Mouse (Mus musculus) neural tube, embryonic 13.5 days (tissue): ENCODE data around the gene Bcl11a. TPM values are rescaled to one million over a fixed set of nuclear protein-coding genes. Genes with fewer than 3 reads are reported as not detected.

Experiments used
- ATAC-seq: fragments of 200-750 bp; cut with Nextera tagmentation; 2 replicates; pipeline ENCODE4 v1.8.0; 2017; ENCODE audit warnings: low read depth, mild to moderate bottlenecking, moderate TSS enrichment, moderate library complexity
- H3K27ac ChIP-seq: fragments of 300-500 bp; sonication (generic); replicated peaks from 2 replicates; pipeline ENCODE4 v1.5.1; 2015; ENCODE audit warnings: moderate library complexity, mild to moderate bottlenecking, inconsistent platforms
- H3K27me3 ChIP-seq: fragments of 300-500 bp; sonication (generic); 2 replicates; pipeline ENCODE4 v1.6.1; 2015; ENCODE audit warnings: mild to moderate bottlenecking, inconsistent platforms
- H3K36me3 ChIP-seq: fragments of 300-500 bp; sonication (generic); 2 replicates; pipeline ENCODE4 v1.6.1; 2015; ENCODE audit warnings: mild to moderate bottlenecking, inconsistent platforms
- H3K4me1 ChIP-seq: fragments of 300-500 bp; sonication (generic); replicated peaks from 2 replicates; pipeline ENCODE4 v1.6.1; 2015; ENCODE audit warnings: inconsistent platforms
- H3K4me2 ChIP-seq: fragments of 300-500 bp; sonication (generic); 2 replicates; pipeline ENCODE4 v1.6.1; 2015; ENCODE audit warnings: inconsistent platforms, mild to moderate bottlenecking, moderate library complexity
- H3K4me3 ChIP-seq: fragments of 300-500 bp; sonication (generic); 2 replicates; pipeline ENCODE4 v1.5.1; 2015; ENCODE audit warnings: mild to moderate bottlenecking, inconsistent platforms
- H3K9ac ChIP-seq: fragments of 300-500 bp; sonication (generic); 2 replicates; pipeline ENCODE4 v1.6.1; 2015; ENCODE audit warnings: moderate library complexity, mild to moderate bottlenecking, inconsistent platforms
- H3K9me3 ChIP-seq: fragments of 300-500 bp; sonication (generic); 2 replicates; pipeline ENCODE4 v1.6.1; 2016; ENCODE audit warnings: inconsistent platforms
- WGBS: fragments of 180-500 bp; shearing (Covaris S2); methylation state at CpG from one replicate; pipeline ENCODE4 v1.1.7; 2015; 5-methylcytosine and 5-hydroxymethylcytosine counted together
- polyA plus RNA-seq: library from polyadenylated mRNA; unstranded; fragments of >200 nt; fragmentation: Nextera tagmentation; extraction: Ambion mirVana; gene quantifications from 2 replicates; pipeline ENCODE4 v1.2.1, GENCODE M21; 2015

The Bcl11a gene
- polyA plus RNA-seq, 1 experiment from 2014 or later, result 125 TPM

DNA sequence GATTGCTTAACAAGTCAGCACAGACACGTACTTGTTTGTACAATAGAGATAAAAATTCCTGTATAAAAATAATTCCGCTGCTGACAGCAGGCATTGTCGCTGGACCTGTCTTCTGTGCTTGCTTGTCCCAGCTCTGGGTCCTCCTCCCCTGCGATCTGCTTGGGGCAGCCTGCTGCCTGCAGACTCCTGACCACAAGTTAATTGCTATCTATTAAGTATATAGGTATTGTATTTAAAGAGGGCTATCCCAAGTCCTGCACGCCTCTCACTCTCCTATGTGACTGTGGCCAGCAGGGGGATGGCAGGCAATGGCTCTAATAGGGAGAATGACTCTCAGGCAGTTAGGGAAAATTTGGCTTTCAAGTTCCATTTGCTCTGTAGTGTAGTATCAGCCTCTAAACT, 16.2 kb downstream of the Bcl11a start:
- H3K4me1 ChIP-seq, result peaks cover 93% of the 10 kb centered on the region
- no peaks in the 10 kb centered on the region for H3K27me3 ChIP-seq
- H3K4me3 ChIP-seq, result 0 out of 2 replicates have a peak overlapping the region, but pooled peaks have one; percentile 2
- H3K36me3 ChIP-seq, result peaks cover 9% of the 10 kb centered on the region
- 36% methylated on average over 5 of the region's 5 CpGs for WGBS
- peak overlapping the region; percentile 44 for H3K4me2 ChIP-seq
- ATAC-seq, result no peak
- H3K27ac ChIP-seq, result peak overlapping the region; percentile 88
- H3K9ac ChIP-seq, result peak overlapping the region; percentile 65
- H3K9me3 ChIP-seq, result no peaks in the 10 kb centered on the region

DNA sequence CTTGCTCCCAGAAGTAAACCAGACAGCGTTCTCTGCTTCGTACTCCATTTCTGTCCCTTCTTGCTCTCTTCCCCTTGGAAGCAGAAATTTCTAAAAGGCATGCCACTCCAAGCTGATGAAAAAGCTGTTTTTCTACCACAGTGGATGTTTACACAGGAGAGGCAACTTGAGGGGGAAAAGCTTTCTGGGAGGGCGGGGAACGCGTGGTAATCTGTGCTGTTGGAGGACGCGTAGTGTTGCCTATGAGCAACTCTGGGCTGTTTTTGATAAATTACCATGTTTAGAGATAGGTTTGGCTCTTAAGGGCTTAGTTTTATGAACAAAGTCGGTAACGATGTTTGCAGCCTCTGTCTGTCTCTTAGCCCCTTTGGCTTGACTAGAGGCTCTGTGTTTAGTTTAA, 17.4 kb downstream of the Bcl11a start:
- Histone ChIP-seq H3K4me2 (peak overlapping the region; percentile 44), H3K4me1 (peaks cover 93% of the 10 kb centered on the region), H3K36me3 (no peaks in the 10 kb centered on the region; the same call in 1 of the 2 replicates), H3K9me3 (no peaks in the 10 kb centered on the region), H3K4me3 (peak overlapping the region; percentile 2), H3K9ac (peak overlapping the region; percentile 65), H3K27me3 (no peaks in the 10 kb centered on the region), H3K27ac (peak overlapping the region; percentile 88)
- WGBS, result 31% methylated on average over 9 of the region's 9 CpGs
- ATAC-seq, result no peak

DNA sequence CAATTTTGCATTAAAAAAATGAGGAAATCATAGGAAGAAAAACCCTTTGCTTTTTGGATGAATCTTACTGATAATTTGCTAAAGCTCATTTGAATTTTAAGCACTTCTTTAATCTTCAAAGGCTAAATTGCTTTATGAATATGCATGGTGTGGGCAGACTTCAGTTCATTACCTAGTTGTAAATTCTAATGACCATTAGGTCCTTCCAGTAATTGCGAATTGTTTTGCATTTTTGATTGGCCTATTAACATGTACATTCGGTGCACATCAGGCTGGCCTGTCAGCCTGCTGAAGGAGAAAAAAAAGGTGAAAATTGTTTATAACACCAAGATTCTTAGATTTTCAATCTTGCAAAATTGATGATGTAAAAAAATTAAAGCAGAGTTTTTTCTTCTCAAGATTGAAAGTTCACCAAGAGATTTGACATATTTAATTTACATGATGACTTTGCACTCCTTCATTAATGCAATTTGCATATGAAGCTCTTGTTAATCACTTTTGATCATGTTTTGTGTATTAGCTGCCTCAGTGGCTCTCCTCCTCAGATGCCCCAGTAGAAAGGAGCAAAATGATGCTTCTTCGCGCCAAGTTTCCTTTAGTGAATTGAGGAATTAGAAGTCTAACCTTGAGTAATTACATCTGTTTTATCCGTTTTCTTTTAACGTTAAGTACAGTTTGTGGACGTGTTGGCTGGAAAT, 17.9 kb downstream of the Bcl11a start:
- Histone ChIP-seq H3K36me3 (no peaks in the 10 kb centered on the region; the same call in 1 of the 2 replicates), H3K9ac (peak overlapping the region; percentile 65), H3K9me3 (no peaks in the 10 kb centered on the region), H3K27ac (peak overlapping the region; percentile 88), H3K4me2 (peak overlapping the region; percentile 44), H3K27me3 (no peaks in the 10 kb centered on the region), H3K4me3 (peak overlapping the region; percentile 15; the same call in 1 of the 2 replicates), H3K4me1 (peaks cover 94% of the 10 kb centered on the region)
- no peak for ATAC-seq
- 29% methylated on average over 7 of the region's 7 CpGs for WGBS

DNA sequence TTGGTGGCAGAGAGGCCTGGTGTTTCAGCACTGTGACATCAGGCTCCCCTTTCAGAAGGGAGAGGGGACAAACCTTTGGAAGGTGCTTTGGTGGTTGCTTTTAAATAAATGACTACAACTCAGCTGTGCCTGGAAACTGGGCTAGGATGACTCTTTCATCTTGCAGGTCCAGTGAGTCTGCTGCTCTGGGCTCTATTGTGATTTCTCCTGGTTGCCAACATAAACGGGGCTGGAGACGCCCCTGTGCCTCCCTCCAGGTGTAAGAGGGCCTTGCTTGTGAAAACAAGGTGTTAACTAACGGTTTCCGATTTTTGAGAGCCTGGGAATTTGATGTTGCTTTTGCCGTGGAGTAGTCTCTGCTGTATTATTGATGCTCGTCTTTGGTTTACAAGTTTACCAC, 18.6 kb downstream of the Bcl11a start:
- no peaks in the 10 kb centered on the region; the same call in 1 of the 2 replicates for H3K36me3 ChIP-seq
- peak overlapping the region; percentile 15; the same call in 1 of the 2 replicates for H3K4me3 ChIP-seq
- no peak for ATAC-seq
- H3K9ac ChIP-seq, result peak overlapping the region; percentile 55
- peaks cover 94% of the 10 kb centered on the region for H3K4me1 ChIP-seq
- WGBS, result 24% methylated on average over 6 of the region's 6 CpGs
- H3K9me3 ChIP-seq, result no peaks in the 10 kb centered on the region
- peak overlapping the region; percentile 44 for H3K4me2 ChIP-seq
- peak overlapping the region; percentile 88 for H3K27ac ChIP-seq
- H3K27me3 ChIP-seq, result no peaks in the 10 kb centered on the region

DNA sequence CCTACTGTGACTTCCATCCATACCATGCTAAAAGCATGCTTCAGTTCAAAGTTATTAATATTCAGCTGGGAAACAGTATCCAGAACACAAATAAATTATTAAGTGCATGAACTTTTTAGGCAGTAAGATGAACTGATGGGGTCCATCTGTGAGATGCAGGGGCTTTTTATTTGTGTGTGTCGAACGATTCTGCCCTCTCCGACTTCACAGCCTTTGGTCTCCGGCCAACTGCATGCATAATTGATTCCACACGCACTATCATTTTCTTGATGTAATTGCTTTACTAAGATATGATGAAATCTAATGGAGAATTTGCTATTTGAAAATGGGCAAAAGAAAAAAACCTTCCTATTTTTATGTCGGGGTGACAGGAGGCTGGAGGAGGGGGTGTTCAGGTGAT, 19.2 kb downstream of the Bcl11a start:
- H3K4me1 ChIP-seq, result peaks cover 94% of the 10 kb centered on the region
- H3K9ac ChIP-seq, result peak overlapping the region; percentile 55
- no peak for ATAC-seq
- peak overlapping the region; percentile 88 for H3K27ac ChIP-seq
- peak overlapping the region; percentile 44 for H3K4me2 ChIP-seq
- 13% methylated on average over 6 of the region's 6 CpGs for WGBS
- no peaks in the 10 kb centered on the region for H3K27me3 ChIP-seq
- peak overlapping the region; percentile 11; the same call in 1 of the 2 replicates for H3K4me3 ChIP-seq
- H3K9me3 ChIP-seq, result no peaks in the 10 kb centered on the region
- no peaks in the 10 kb centered on the region; the same call in 1 of the 2 replicates for H3K36me3 ChIP-seq

DNA sequence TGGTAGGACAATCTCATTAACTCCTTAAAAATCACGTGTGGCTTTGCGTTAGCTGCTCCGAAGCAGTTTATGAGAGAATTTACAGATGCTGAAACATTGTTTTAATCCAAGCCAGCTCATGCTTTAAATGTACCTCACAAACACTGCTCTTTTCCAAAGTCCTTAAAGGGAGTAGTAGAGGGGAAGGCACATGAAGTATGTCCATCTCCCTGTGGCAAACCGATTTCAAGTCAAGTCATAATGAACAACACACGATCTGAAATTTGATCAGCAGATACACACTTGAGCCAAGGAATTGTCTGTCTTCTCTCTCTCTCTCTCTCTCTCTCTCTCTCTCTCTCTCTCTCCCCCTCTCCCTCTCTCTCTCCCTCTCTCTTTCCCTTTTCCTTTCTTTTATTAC, 20.2 kb downstream of the Bcl11a start:
- H3K4me2 ChIP-seq, result peak overlapping the region; percentile 44
- H3K27me3 ChIP-seq, result no peaks in the 10 kb centered on the region
- WGBS, result 48% methylated on average over 5 of the region's 5 CpGs
- no peak for ATAC-seq
- H3K9ac ChIP-seq, result no peak overlapping the region
- H3K4me1 ChIP-seq, result peaks cover 98% of the 10 kb centered on the region
- no peaks in the 10 kb centered on the region for H3K9me3 ChIP-seq
- H3K4me3 ChIP-seq, result 0 out of 2 replicates have a peak overlapping the region, but pooled peaks have one; percentile 11
- no peak overlapping the region for H3K27ac ChIP-seq
- 0 out of 2 replicates have a peak, but pooled peaks cover 3% of the 10 kb centered on the region for H3K36me3 ChIP-seq

DNA sequence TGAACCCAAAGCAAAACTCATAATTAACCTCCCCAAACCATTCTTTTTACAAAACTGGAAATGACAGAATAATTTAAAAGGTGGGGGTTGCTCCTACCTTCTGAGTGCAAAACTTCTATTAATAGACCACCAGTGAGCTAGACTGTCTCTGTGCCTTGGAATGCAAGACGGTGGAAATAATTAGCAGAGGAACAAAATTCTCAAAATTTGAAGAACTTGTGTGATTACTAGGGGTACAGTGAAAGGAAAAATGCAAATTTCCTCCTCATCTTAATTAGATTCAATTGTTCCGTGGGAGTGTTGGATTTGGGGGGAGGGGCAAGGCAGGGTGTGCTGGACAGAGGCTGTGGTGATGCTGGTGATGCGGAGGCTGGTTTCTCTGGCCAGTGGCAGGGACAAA, 20.8 kb downstream of the Bcl11a start:
- Histone ChIP-seq H3K36me3 (0 out of 2 replicates have a peak, but pooled peaks cover 3% of the 10 kb centered on the region), H3K27me3 (no peaks in the 10 kb centered on the region), H3K4me2 (peak overlapping the region; percentile 48), H3K4me3 (no peak overlapping the region), H3K4me1 (peaks cover 99% of the 10 kb centered on the region), H3K9me3 (no peaks in the 10 kb centered on the region), H3K27ac (0 out of 2 replicates have a peak overlapping the region, but pooled peaks have one; percentile 42), H3K9ac (peak overlapping the region; percentile 43; the same call in 1 of the 2 replicates)
- 20% methylated on average over 3 of the region's 3 CpGs for WGBS
- ATAC-seq, result no peak

DNA sequence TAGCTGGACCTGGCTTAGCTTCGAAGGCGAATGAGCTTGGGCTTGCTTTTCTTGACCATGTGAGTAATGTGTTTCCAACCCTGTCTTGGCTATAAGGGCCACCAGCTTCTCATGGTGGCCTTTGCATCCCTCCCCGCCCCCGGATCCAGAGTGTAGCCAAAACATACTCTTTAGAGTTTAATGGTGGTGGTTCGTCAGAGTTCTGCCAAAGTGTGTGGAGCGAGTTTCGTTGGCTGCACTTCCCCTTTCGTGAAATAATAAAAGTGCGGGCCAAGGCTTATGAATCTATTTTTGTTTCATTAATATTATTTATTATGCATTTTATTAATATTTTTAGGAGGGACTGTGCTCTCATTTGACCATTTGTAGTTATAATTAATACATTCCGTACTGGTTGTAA, 21.4 kb downstream of the Bcl11a start:
- Histone ChIP-seq H3K27me3 (no peaks in the 10 kb centered on the region), H3K9ac (peak overlapping the region; percentile 43; the same call in 1 of the 2 replicates), H3K4me2 (peak overlapping the region; percentile 48), H3K36me3 (0 out of 2 replicates have a peak, but pooled peaks cover 3% of the 10 kb centered on the region), H3K27ac (peak overlapping the region; percentile 42; the same call in 1 of the 2 replicates), H3K4me3 (no peak overlapping the region; the same call in 1 of the 2 replicates), H3K9me3 (no peaks in the 10 kb centered on the region), H3K4me1 (peaks cover 97% of the 10 kb centered on the region)
- no peak for ATAC-seq
- 68% methylated on average over 10 of the region's 10 CpGs for WGBS

DNA sequence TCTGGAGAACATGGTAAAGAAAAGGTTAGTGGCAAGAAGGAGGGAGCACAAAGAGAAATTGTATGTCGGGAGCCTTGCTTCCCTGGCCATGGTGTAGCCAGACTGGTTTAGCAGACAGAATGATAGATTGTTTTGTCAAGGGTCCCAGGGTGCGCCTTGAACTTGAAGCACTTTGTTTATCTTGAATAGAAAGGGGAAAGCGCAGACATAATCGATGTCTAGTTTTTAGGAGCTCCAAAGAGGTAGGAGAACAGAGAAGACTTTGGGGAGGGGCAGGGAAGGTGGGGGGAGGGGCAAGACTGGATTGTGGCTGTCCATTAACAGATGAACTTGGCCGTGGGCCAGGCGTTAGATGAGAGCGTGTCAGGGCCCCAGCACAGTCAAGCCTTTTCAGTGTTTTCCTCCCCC, 22.0 kb downstream of the Bcl11a start:
- peak overlapping the region; percentile 48 for H3K4me2 ChIP-seq
- H3K27ac ChIP-seq, result peak overlapping the region; percentile 79
- 0 out of 2 replicates have a peak, but pooled peaks cover 3% of the 10 kb centered on the region for H3K36me3 ChIP-seq
- peak overlapping the region; percentile 11; the same call in 1 of the 2 replicates for H3K4me3 ChIP-seq
- H3K4me1 ChIP-seq, result peaks cover 96% of the 10 kb centered on the region
- 0 out of 2 replicates have a peak overlapping the region, but pooled peaks have one; percentile 49 for H3K9ac ChIP-seq
- peak; percentile 34; the same call in 1 of the 2 replicates for ATAC-seq
- H3K9me3 ChIP-seq, result no peaks in the 10 kb centered on the region
- H3K27me3 ChIP-seq, result no peaks in the 10 kb centered on the region
- WGBS, result 3% methylated on average over 7 of the region's 7 CpGs

DNA sequence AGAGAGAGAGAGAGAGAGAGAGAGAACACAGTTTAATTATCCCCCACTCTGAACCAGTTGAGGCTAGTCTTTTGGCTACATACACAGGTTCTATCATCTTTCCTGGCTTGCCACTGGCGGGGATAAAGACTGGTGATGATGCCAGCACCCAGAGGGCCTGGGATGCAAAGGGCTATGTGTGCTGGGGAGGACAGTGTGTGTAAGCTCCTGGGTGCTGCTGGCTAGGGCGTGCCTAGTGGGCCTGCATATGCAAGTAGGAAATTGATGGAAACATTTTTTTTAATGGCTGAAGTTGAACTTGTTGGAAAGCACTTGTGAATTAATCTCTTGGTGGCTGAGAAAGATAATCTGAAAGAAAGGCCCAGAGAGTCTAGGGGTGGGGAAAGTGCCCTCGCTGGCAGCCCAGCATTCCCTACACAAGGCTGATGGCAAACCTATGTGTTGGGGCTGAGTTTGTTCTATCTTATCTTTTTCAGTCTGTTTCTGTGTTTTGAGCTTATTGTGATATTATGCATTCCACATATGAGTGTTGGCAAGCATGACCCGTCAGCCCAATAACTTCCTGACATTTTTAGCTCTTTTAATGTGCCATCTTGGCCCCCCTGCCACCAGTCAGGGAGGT, 22.7 kb downstream of the Bcl11a start:
- peak; percentile 38; the same call in 1 of the 2 replicates for ATAC-seq
- H3K9ac ChIP-seq, result 0 out of 2 replicates have a peak overlapping the region, but pooled peaks have one; percentile 26
- WGBS, result 50% methylated on average over 4 of the region's 4 CpGs
- peak overlapping the region; percentile 48 for H3K4me2 ChIP-seq
- no peaks in the 10 kb centered on the region for H3K27me3 ChIP-seq
- peaks cover 90% of the 10 kb centered on the region for H3K4me1 ChIP-seq
- H3K9me3 ChIP-seq, result no peaks in the 10 kb centered on the region
- H3K27ac ChIP-seq, result peak overlapping the region; percentile 79
- H3K36me3 ChIP-seq, result 0 out of 2 replicates have a peak, but pooled peaks cover 3% of the 10 kb centered on the region
- H3K4me3 ChIP-seq, result no peak overlapping the region

DNA sequence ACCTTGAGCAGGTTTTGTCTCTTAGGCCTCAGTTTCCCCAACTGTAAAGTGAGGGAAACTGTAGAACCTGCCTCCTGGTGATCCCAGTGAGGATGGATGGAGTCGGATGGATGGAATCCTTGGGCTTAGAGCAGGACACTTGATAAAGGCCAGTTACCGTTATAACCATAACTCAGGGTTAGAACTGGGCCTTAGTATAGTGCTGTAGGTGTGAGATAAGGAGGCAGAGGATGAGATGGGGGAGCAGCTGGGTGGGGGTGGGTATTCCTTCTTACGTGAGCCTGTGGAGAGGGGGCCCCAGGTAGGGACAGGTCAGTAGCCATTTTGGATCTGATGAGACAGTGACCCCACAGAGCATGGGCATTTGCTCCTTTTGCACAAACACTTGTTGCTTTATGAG, 23.8 kb downstream of the Bcl11a start:
- H3K27ac ChIP-seq, result no peak overlapping the region
- WGBS, result 88% methylated on average over 3 of the region's 3 CpGs

DNA sequence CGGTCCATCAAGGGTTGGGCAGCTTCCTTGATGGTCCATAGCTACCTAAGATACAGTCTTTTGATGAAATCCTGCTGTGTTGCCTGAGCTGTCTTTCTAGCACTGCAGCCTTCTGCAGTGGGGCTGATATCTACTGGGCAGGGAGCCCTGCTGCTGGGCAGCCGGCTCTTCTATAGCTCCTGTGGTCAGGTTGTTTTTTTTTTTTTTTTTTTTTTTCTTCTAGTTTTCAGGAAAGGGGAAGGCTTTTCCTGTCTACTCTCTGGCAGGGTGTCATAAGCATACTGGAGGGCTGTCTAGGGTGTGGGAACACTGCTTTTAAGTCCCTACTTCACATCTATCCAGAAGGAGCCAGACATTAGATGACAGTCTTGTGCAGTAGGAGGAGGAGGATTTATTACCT, 24.5 kb downstream of the Bcl11a start:
- Histone ChIP-seq H3K4me2 (no peak overlapping the region), H3K36me3 (0 out of 2 replicates have a peak, but pooled peaks cover 3% of the 10 kb centered on the region), H3K27ac (no peak overlapping the region), H3K4me3 (no peak overlapping the region), H3K9me3 (no peaks in the 10 kb centered on the region), H3K27me3 (no peaks in the 10 kb centered on the region), H3K4me1 (peaks cover 78% of the 10 kb centered on the region), H3K9ac (no peak overlapping the region)
- no peak for ATAC-seq
- WGBS, result 68% methylated on average over 2 of the region's 2 CpGs

More for the DNA sequence above, 23.8 kb downstream of the Bcl11a start:
- Histone ChIP-seq H3K27me3 (no peaks in the 10 kb centered on the region), H3K9me3 (no peaks in the 10 kb centered on the region), H3K4me2 (no peak overlapping the region), H3K36me3 (0 out of 2 replicates have a peak, but pooled peaks cover 3% of the 10 kb centered on the region), H3K9ac (no peak overlapping the region), H3K4me3 (no peak overlapping the region), H3K4me1 (peaks cover 83% of the 10 kb centered on the region)
- no peak for ATAC-seq
